ENCODE assay signal across 22 mouse cellular contexts in the genomic region with DNA sequence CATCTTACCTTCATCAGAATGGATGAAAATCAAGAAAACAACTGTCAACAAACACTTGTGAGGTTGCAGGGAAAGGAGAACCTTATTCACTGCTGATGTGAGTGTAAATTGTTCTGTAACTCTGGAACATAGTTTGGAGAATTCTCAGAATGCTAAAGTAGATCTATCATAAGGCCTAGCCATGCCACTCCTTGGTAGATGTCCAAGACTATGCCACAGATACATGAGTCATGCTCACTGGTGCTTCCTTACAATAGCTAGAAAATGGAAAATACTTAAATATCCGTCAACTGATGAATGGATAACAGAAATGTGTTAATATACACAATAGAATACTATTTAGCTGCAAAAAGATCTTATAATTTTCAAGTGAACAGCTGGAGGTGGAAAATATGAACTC.
"Had no signal": no experiment of that assay in that cellular context is flagged by ENCODE, and none has a peak within 500 bp of the region (broad histone marks: within the 10 kb centered on the region; RNA-seq: fewer than 3 reads in every experiment).

No protein-coding gene starts in this region.

- H3K4me1 ChIP-seq: limb, embryonic 10.5 days; limb, embryonic 13.5 days; liver, embryonic 12.5 days; liver, embryonic 15.5 days; lung, embryonic 15.5 days had no signal

- H3K9me3 ChIP-seq: limb, embryonic 10.5 days; limb, embryonic 13.5 days; liver, embryonic 12.5 days; liver, embryonic 15.5 days; lung, embryonic 15.5 days had no signal

- H3K4me2 ChIP-seq: limb, embryonic 13.5 days; liver, embryonic 12.5 days; liver, embryonic 15.5 days; lung, embryonic 15.5 days; midbrain, embryonic 11.5 days had no signal

- H3K27ac ChIP-seq: kidney, postnatal 0 days; layer of hippocampus, adult 2 months; limb, embryonic 10.5 days; limb, embryonic 13.5 days; liver, embryonic 12.5 days; liver, embryonic 15.5 days; lung, embryonic 15.5 days; stomach, postnatal 0 days had no signal

- H3K27me3 ChIP-seq: limb, embryonic 13.5 days; liver, embryonic 12.5 days; liver, embryonic 15.5 days; lung, embryonic 15.5 days had no signal

- H3K4me3 ChIP-seq: layer of hippocampus, adult 2 months; limb, embryonic 10.5 days; limb, embryonic 13.5 days; liver, embryonic 12.5 days; liver, embryonic 15.5 days; lung, embryonic 15.5 days had no signal

- ATAC-seq: liver, embryonic 12.5 days had no signal

- H3K9ac ChIP-seq: limb, embryonic 13.5 days; liver, embryonic 12.5 days; liver, embryonic 15.5 days; lung, embryonic 15.5 days had no signal

- DNase-seq: kidney, adult 2 months; kidney, postnatal 25 days; liver; lung, adult 18-20 months; lung, postnatal 10 days; lung, postnatal 4 days; midbrain, embryonic 14.5 days; right cerebral cortex, adult 18-20 months; right cerebral cortex, postnatal 14 days; right cerebral cortex, postnatal 4 days; thymus, adult 2 months; thymus, postnatal 14 days; thymus, postnatal 4 days had no signal

- H3K36me3 ChIP-seq: liver, embryonic 12.5 days; liver, embryonic 15.5 days; lung, embryonic 15.5 days had no signal
